Mouse (Mus musculus) megakaryocyte, adult 5-6 weeks (primary cell): Measurements from ENCODE around the gene Slc38a11. TPM values are rescaled to one million over a fixed set of nuclear protein-coding genes. Genes with fewer than 3 reads are reported as not detected.

Experiments
- total RNA-seq, 2 experiments: library from RNA; stranded (forward) in 1 of 2; stranded (reverse) in 1 of 2; fragments of 153-499, 151-499 nt in 1 of 2; fragments of 221-1000, 200-1000 nt in 1 of 2; gene quantifications; 2 replicates each; pipeline versions ENCODE4 v1.2.3 to v1.2.4; 2015 to 2017

Slc38a11 gene
- total RNA-seq, 2 experiments from 2014 or later, result not detected

Other genes starting within 250 kb of the Slc38a11 start
- 2.3 and 6.5 TPM in 2 replicates for gene Cobll1, start 124.6 kb downstream of the Slc38a11 start, total RNA-seq (2015)
- gene Cobll1, start 124.6 kb downstream of the Slc38a11 start, total RNA-seq (2017), result 0.48 and 1.1 TPM in 2 replicates
- gene Scn3a, start 203.6 kb upstream of the Slc38a11 start, total RNA-seq (2015), result not detected in 2 replicates
- not detected in 2 replicates for gene Scn3a, start 203.6 kb upstream of the Slc38a11 start, total RNA-seq (2017)